8 mouse cellular contexts compared by ENCODE assay signal in genomic region chr11:76846878-76847222, GRCm38 (mm10). TPM values are rescaled to one million over a fixed set of nuclear protein-coding genes. Genes with fewer than 3 reads are reported as not detected.
A peak's percentile ranks its signal among the peaks of the same experiment; 100 is the strongest.
DNase-seq lines count a peak whose midpoint lies in the region; ATAC-seq and TF ChIP-seq lines count a peak whose summit lies in the region.

Gene Cpd (minus strand): TSS chr11:76847018.

- TF ChIP-seq POLR2A in bone marrow macrophage, adult 2 months (IDR thresholded peaks at IDR 0.05; ENCODE audit: borderline replicate concordance, low read depth, low read length) = no peak
- TF ChIP-seq POLR2A in embryonic fibroblast, embryonic 13.5 days (IDR thresholded peaks at IDR 0.05; ENCODE audit: low read depth, low read length) = peak; percentile 82

- H3K27ac ChIP-seq in bone marrow macrophage, adult 2 months (ENCODE audit: insufficient read depth, low read depth, low read length) = peak within 1 kb of the TSS; percentile 32
- H3K27ac ChIP-seq in embryonic fibroblast, embryonic 13.5 days (ENCODE audit: insufficient read depth, low read length) = peak within 1 kb of the TSS; percentile 38; the same call in 1 of the 2 replicates
- H3K27ac ChIP-seq in kidney, embryonic 14.5 days (ENCODE audit: low read depth, low read length) = peak within 1 kb of the TSS; percentile 88
- H3K27ac ChIP-seq in limb, embryonic 15.5 days = peak within 1 kb of the TSS; percentile 84

- H3K9me3 ChIP-seq in kidney, embryonic 14.5 days (ENCODE audit: control insufficient read depth, low read length) = no peaks in the 10 kb centered on the region
- H3K9me3 ChIP-seq in limb, embryonic 15.5 days = no peaks in the 10 kb centered on the region

- no peak for TF ChIP-seq CTCF in bone marrow macrophage, adult 2 months (IDR thresholded peaks at IDR 0.05; ENCODE audit: low read depth, low read length)
- no peak for TF ChIP-seq CTCF in embryonic fibroblast, embryonic 13.5 days (IDR thresholded peaks at IDR 0.05; ENCODE audit: borderline replicate concordance, insufficient read depth, low read length)

- H3K4me1 ChIP-seq in bone marrow macrophage, adult 2 months (ENCODE audit: control insufficient read depth, insufficient read depth, low read length) = peaks cover 14% of the 10 kb centered on the region
- peaks cover 3% of the 10 kb centered on the region; the same call in 1 of the 2 replicates for H3K4me1 ChIP-seq in embryonic fibroblast, embryonic 13.5 days (ENCODE audit: control insufficient read depth, insufficient read depth, low read length)
- H3K4me1 ChIP-seq in kidney, embryonic 14.5 days (ENCODE audit: control insufficient read depth, insufficient read depth, low read length) = peaks cover 29% of the 10 kb centered on the region
- H3K4me1 ChIP-seq in limb, embryonic 15.5 days = peaks cover 27% of the 10 kb centered on the region

- H3K27me3 ChIP-seq in kidney, embryonic 14.5 days (ENCODE audit: control insufficient read depth, insufficient read depth, low read length) = no peaks in the 10 kb centered on the region
- H3K27me3 ChIP-seq in limb, embryonic 15.5 days = no peaks in the 10 kb centered on the region

- WGBS in kidney, embryonic 14.5 days = under 1% methylated on average over 27 of the region's 29 CpGs
- WGBS in limb, embryonic 15.5 days = 1% methylated on average over 24 of the region's 29 CpGs

- DNase-seq in A20 (ENCODE audit: low read depth, low spot score) = peak; percentile 78
- DNase-seq in heart, adult 9 months (ENCODE audit: low spot score in 2 of 2) = peak; percentile 98
- peak; percentile 70 to 78 for DNase-seq in monocyte, adult 2 months (ENCODE audit: low read depth in 1 of 2, low spot score in 2 of 2)
- DNase-seq in spleen, postnatal 36 days (ENCODE audit: low spot score in 2 of 2) = peak; percentile 78 to 84

- ATAC-seq in kidney, embryonic 14.5 days (ENCODE audit: low FRiP score, low TSS enrichment) = peak; percentile 99
- peak; percentile 100 for ATAC-seq in limb, embryonic 15.5 days (ENCODE audit: insufficient number of reproducible peaks, low FRiP score, low TSS enrichment, low read depth)

- H3K36me3 ChIP-seq in kidney, embryonic 14.5 days (ENCODE audit: control insufficient read depth, insufficient read depth, low read length) = no peaks in the 10 kb centered on the region
- H3K36me3 ChIP-seq in limb, embryonic 15.5 days = no peaks in the 10 kb centered on the region

- peak within 1 kb of the TSS; percentile 98 for H3K4me2 ChIP-seq in kidney, embryonic 14.5 days (replicated peaks; ENCODE audit: low read depth, low read length)
- H3K4me2 ChIP-seq in limb, embryonic 15.5 days = peak within 1 kb of the TSS; percentile 94

- H3K9ac ChIP-seq in kidney, embryonic 14.5 days (ENCODE audit: low read depth, low read length) = peak within 1 kb of the TSS; percentile 96
- H3K9ac ChIP-seq in limb, embryonic 15.5 days = peak within 1 kb of the TSS; percentile 77

- H3K4me3 ChIP-seq in bone marrow macrophage, adult 2 months (ENCODE audit: insufficient read depth, low read length) = peak within 1 kb of the TSS; percentile 63
- H3K4me3 ChIP-seq in embryonic fibroblast, embryonic 13.5 days (ENCODE audit: insufficient read depth, low read length) = peak within 1 kb of the TSS; percentile 65
- peak within 1 kb of the TSS; percentile 88 for H3K4me3 ChIP-seq in kidney, embryonic 14.5 days (ENCODE audit: low read length)
- H3K4me3 ChIP-seq in limb, embryonic 15.5 days = peak within 1 kb of the TSS; percentile 87

RNA-seq across cellular contexts. Expression of gene Cpd, which starts in this region (rescaled TPM):
- 48.0 and 51.9 TPM in 2 replicates for polyA plus RNA-seq in bone marrow macrophage, adult 2 months (2012; ENCODE audit: insufficient read depth, insufficient read length, missing spikeins)
- 55.1 and 57.7 TPM in 2 replicates for polyA plus RNA-seq in embryonic fibroblast, embryonic 13.5 days (2011; ENCODE audit: insufficient read length, low read depth, missing spikeins)
- polyA plus RNA-seq in kidney, embryonic 14.5 days (2014; fragmentation: Nextera tagmentation; extraction: Ambion mirVana) = 22.1 and 35.0 TPM in 2 replicates
- 9.6 and 11.3 TPM in 2 replicates for polyA plus RNA-seq in limb, embryonic 15.5 days (2015; fragmentation: Nextera tagmentation; extraction: Ambion mirVana)

Comparison
In these comparisons a context has a peak if more than half of its experiments do, and no peak if none do; other contexts are left out.
1. Peak in every context shown above with its lines: DNase-seq, ATAC-seq, H3K4me3 ChIP-seq and H3K27ac ChIP-seq.
2. H3K27ac ChIP-seq: peak in every context shown above with its lines; median percentile 88 in kidney, embryonic 14.5 days; 84 in limb, embryonic 15.5 days; 38 in embryonic fibroblast, embryonic 13.5 days; 32 in bone marrow macrophage, adult 2 months.